Mouse (Mus musculus) thymus, adult 2 months (tissue): ENCODE measurements around the gene Pgm2.

Experiments used
- CTCF ChIP-seq: fragments of 200-500 bp; IDR thresholded peaks from 2 replicates; pipeline ENCODE4 v1.5.1; 2012; ENCODE audit warnings: mild to moderate bottlenecking, control low read depth, low read length, moderate library complexity, borderline replicate concordance; ENCODE audit not compliant: control insufficient read depth, poor library complexity, insufficient read depth; ENCODE audit errors: extremely low read depth
- POLR2A ChIP-seq: fragments of 200-500 bp; IDR thresholded peaks from 2 replicates; pipeline ENCODE4 v1.6.1; 2012; ENCODE audit warnings: mild to moderate bottlenecking, low read length, control low read depth, moderate library complexity; ENCODE audit not compliant: control insufficient read depth, poor library complexity, insufficient read depth; ENCODE audit errors: extremely low read depth

- TF ChIP-seq CTCF (no peak), POLR2A (no peak)
Observed at GRCm38 (mm10) chr5:64174429-64174935, 81.7 kb downstream of the Pgm2 start.
